In genomic region chr11:10205257-10205656, GRCm38 (mm10) we compare ENCODE assay signal across 14 mouse cellular contexts.
"Had no signal": no experiment of that assay in that cellular context is flagged by ENCODE, and none has a peak within 500 bp of the region (broad histone marks: within the 10 kb centered on the region; RNA-seq: fewer than 3 reads in every experiment).

No protein-coding gene starts in this region.

- H3K4me3 ChIP-seq: limb, embryonic 15.5 days; liver, embryonic 13.5 days; lung, embryonic 15.5 days; midbrain, embryonic 12.5 days; neural tube, embryonic 13.5 days had no signal

- H3K27ac ChIP-seq: kidney, postnatal 0 days; limb, embryonic 15.5 days; liver, embryonic 13.5 days; lung, embryonic 15.5 days; midbrain, embryonic 12.5 days; neural tube, embryonic 13.5 days had no signal

- ATAC-seq: liver, postnatal 0 days; midbrain, embryonic 16.5 days had no signal

- H3K36me3 ChIP-seq: limb, embryonic 15.5 days; liver, embryonic 13.5 days; lung, embryonic 15.5 days; midbrain, embryonic 12.5 days; neural tube, embryonic 13.5 days had no signal

- H3K27me3 ChIP-seq: limb, embryonic 15.5 days; liver, embryonic 13.5 days; lung, embryonic 15.5 days; midbrain, embryonic 12.5 days; neural tube, embryonic 13.5 days had no signal

- H3K9ac ChIP-seq: limb, embryonic 15.5 days; liver, embryonic 13.5 days; liver, postnatal 0 days; lung, embryonic 15.5 days; midbrain, embryonic 12.5 days; neural tube, embryonic 13.5 days had no signal

- H3K9me3 ChIP-seq: limb, embryonic 15.5 days; liver, embryonic 13.5 days; lung, embryonic 15.5 days; midbrain, embryonic 12.5 days had no signal

- H3K4me2 ChIP-seq: limb, embryonic 15.5 days; liver, embryonic 13.5 days; lung, embryonic 15.5 days; midbrain, embryonic 12.5 days; neural tube, embryonic 13.5 days had no signal

- DNase-seq: kidney, postnatal 36 days; layer of hippocampus, adult 9-11 months; layer of hippocampus, postnatal 36 days; liver, embryonic 13.5 days; liver, postnatal 0 days; retina, postnatal 1 day; right cerebral cortex, postnatal 4 days; spleen, adult 18-20 months had no signal

- H3K4me1 ChIP-seq: limb, embryonic 15.5 days; liver, embryonic 13.5 days; lung, embryonic 15.5 days; midbrain, embryonic 12.5 days; neural tube, embryonic 13.5 days had no signal
